Mouse (Mus musculus) limb, embryonic 14.5 days (tissue): ENCODE data around the gene Sorcs3. TPM values are rescaled to one million over a fixed set of nuclear protein-coding genes. Genes with fewer than 3 reads are reported as not detected.

Experiments used
- ATAC-seq: fragments of 200-750 bp; cut with Nextera tagmentation; 2 replicates; pipeline ENCODE4 v1.8.0; 2017; ENCODE audit warnings: low read depth, moderate number of reproducible peaks, moderate TSS enrichment; ENCODE audit not compliant: low FRiP score
- DNase-seq: peaks from one replicate; pipeline ENCODE4 v3.0.0-alpha.2; 2015; ENCODE audit warnings: low spot score
- H3K27ac ChIP-seq: fragments of 300-500 bp; sonication (generic); replicated peaks from 2 replicates; pipeline ENCODE4 v1.5.1; 2014; ENCODE audit warnings: low read depth, mild to moderate bottlenecking, low read length, moderate library complexity, mixed read lengths
- H3K27me3 ChIP-seq: fragments of 300-500 bp; sonication (generic); 2 replicates; pipeline ENCODE4 v1.6.1; 2014; ENCODE audit warnings: low read length, mixed read lengths; ENCODE audit not compliant: control insufficient read depth, insufficient read depth
- H3K36me3 ChIP-seq: fragments of 300-500 bp; sonication (generic); 2 replicates; pipeline ENCODE4 v1.6.1; 2014; ENCODE audit warnings: mild to moderate bottlenecking, low read length, moderate library complexity, mixed read lengths; ENCODE audit not compliant: control insufficient read depth, insufficient read depth
- H3K4me1 ChIP-seq: fragments of 300-500 bp; sonication (generic); 2 replicates; pipeline ENCODE4 v1.6.1; 2014; ENCODE audit warnings: antibody characterized with exemption, low read length, mixed read lengths; ENCODE audit not compliant: control insufficient read depth, insufficient read depth
- H3K4me2 ChIP-seq: fragments of 300-500 bp; sonication (generic); replicated peaks from 2 replicates; pipeline ENCODE4 v1.6.1; 2014; ENCODE audit warnings: low read depth, mild to moderate bottlenecking, low read length, moderate library complexity; ENCODE audit not compliant: severe bottlenecking
- H3K4me3 ChIP-seq: fragments of 300-500 bp; sonication (generic); replicated peaks from 2 replicates; pipeline ENCODE4 v1.5.1; 2014; ENCODE audit warnings: low read length
- H3K9ac ChIP-seq: fragments of 300-500 bp; sonication (generic); 2 replicates; pipeline ENCODE4 v1.6.1; 2014; ENCODE audit warnings: mild to moderate bottlenecking, low read depth, low read length, moderate library complexity; ENCODE audit not compliant: severe bottlenecking
- H3K9me3 ChIP-seq: fragments of 300-500 bp; sonication (generic); 2 replicates; pipeline ENCODE4 v1.6.1; 2016; ENCODE audit warnings: low read length; ENCODE audit not compliant: control insufficient read depth
- POLR2A ChIP-seq: fragments of 200-500 bp; IDR thresholded peaks from 2 replicates; pipeline ENCODE4 v1.8.0; 2012; ENCODE audit warnings: inconsistent platforms, mild to moderate bottlenecking, moderate library complexity, borderline replicate concordance; ENCODE audit not compliant: insufficient read depth, insufficient read length; ENCODE audit errors: extremely low read depth
- WGBS: fragments of 180-500 bp; shearing (Covaris S2); extraction: QIAGEN DNeasy Blood & Tissue Kit; methylation state at CpG from one replicate; pipeline ENCODE4 v1.1.7; 2014; 5-methylcytosine and 5-hydroxymethylcytosine counted together
- polyA plus RNA-seq, 2 experiments: library from polyadenylated mRNA; depleted of rRNA in 1 of 2; stranded (reverse) in 1 of 2; unstranded in 1 of 2; fragments of >200 nt; fragmentation: Nextera tagmentation in 1 of 2; extraction: Ambion mirVana in 1 of 2; gene quantifications; 2 replicates each; pipeline versions ENCODE4 v1.2.1 to v1.2.3; 2012 to 2014

Sorcs3 gene
- polyA plus RNA-seq, 2 experiments, result 3.0 to 3.1 TPM

DNA sequence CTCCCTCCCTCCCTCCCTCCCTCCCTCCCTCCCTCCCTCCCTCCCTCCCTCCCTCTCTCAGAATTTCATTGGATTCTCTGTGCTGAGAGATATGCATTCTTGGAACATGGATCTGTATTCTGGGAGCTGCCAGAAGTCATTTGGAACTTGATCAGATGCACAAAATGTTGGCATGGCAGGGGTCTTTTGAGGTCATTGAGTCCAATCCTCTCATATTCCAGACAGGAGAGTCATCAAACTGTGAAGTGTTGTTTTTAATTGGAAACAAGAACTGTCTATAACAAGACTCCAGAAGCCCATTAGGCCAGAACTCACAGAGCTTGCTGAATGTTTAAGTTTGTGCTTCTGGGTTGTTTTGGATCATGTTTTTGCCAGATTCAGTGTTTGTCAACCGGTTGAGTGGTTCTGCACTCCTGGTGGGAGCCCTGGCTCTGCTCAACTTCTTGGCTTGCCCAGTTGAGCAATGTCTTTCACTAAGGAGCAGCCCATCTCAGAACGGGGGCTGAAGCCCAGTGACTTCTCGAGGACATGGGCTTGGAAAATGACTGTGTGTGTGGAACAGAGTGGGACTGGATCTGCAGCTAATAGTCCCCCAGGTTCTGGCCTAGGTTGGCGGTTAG, 264.1 kb downstream of the Sorcs3 start:
- peaks cover 6% of the 10 kb centered on the region for H3K4me1 ChIP-seq
- no peak overlapping the region for H3K9ac ChIP-seq
- no peaks in the 10 kb centered on the region for H3K9me3 ChIP-seq
- H3K4me3 ChIP-seq, result no peak overlapping the region
- DNase-seq, result no peak
- no peak for ATAC-seq
- H3K36me3 ChIP-seq, result no peaks in the 10 kb centered on the region
- H3K4me2 ChIP-seq, result no peak overlapping the region
- H3K27ac ChIP-seq, result no peak overlapping the region
- H3K27me3 ChIP-seq, result no peaks in the 10 kb centered on the region
- 79% methylated on average over 4 of the region's 4 CpGs for WGBS
- no peak for TF ChIP-seq POLR2A

DNA sequence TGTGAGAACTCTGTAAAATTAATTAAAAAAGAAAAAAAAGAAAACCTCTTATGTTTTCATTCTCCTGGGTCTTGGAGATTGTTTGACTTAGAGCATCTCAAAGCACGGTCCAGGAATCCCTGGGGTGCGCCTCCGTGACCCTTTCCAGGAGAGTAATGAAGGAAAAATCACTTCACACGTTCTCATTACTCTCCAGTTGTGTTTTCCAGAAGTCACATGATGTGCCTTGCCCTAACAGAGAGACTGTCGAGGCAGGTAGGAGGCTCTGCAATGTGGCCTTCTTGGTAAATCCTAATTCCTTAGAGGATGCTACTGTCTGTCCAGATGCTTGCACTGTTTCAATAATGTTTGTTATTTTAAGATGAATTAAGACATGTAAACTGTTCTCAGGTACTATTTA, 266.1 kb downstream of the Sorcs3 start:
- no peak overlapping the region for H3K27ac ChIP-seq
- no peak overlapping the region for H3K9ac ChIP-seq
- H3K36me3 ChIP-seq, result no peaks in the 10 kb centered on the region
- no peak for TF ChIP-seq POLR2A
- 17% methylated on average over 5 of the region's 5 CpGs for WGBS
- H3K4me3 ChIP-seq, result no peak overlapping the region
- DNase-seq (no peak), ATAC-seq (no peak)
- no peaks in the 10 kb centered on the region for H3K9me3 ChIP-seq
- peaks cover 6% of the 10 kb centered on the region for H3K4me1 ChIP-seq
- no peaks in the 10 kb centered on the region for H3K27me3 ChIP-seq
- no peak overlapping the region for H3K4me2 ChIP-seq

DNA sequence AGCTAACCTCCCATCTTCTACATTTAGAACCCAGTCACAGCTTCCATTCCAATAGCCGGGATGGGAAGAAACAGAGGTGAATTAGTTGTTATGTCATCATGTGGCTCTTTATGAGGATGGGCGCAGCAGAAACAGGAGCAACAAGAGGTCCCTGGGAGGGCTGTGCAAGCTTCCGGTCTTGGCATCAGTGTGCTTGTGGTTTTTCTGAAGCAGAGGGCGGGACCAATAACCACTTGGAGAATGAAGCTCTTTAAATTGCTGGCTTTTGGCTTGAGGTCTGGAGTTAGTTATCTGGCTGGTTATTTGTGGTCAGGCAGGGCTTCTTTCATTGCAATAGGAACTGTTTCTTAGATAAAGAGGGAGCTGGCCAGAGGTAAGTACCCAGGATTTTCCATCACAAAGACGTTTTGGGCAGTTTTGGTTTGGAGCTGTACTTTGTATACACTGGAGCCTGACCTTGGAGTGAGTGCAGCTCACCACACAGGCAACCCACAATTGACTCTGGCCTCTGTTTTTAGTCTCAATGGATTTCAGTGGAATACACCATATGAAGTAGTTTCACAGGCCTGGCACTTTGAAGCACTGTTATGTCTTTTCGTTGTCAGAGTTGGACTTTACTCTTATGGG, 270.1 kb downstream of the Sorcs3 start:
- no peak for TF ChIP-seq POLR2A
- H3K4me3 ChIP-seq, result no peak overlapping the region
- no peak overlapping the region for H3K9ac ChIP-seq
- H3K9me3 ChIP-seq, result no peaks in the 10 kb centered on the region
- H3K4me1 ChIP-seq, result peaks cover 6% of the 10 kb centered on the region
- ATAC-seq (no peak), DNase-seq (peak; percentile 29)
- no peaks in the 10 kb centered on the region for H3K36me3 ChIP-seq
- no peak overlapping the region for H3K27ac ChIP-seq
- H3K27me3 ChIP-seq, result no peaks in the 10 kb centered on the region
- 42% methylated on average over 6 of the region's 6 CpGs for WGBS
- H3K4me2 ChIP-seq, result no peak overlapping the region

DNA sequence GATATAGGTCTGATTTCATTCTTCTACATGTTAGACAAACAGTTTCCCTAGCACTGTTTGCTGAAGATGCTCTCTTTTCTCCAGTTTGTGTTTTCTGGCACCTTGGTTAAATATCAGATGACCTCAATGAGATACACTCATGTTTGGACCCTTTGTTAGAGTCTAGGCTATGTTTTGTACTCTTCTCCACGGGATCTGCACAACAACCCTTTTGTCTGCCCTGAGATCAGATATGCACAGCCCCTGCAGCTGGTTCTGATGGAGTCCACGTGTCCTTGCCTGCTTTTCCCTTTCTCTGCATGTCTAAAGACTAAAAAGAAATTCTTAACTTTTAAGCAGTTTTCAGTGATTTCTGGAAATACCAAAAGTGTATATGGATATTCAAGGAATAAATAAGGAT, 273.0 kb downstream of the Sorcs3 start:
- Histone ChIP-seq H3K27me3 (no peaks in the 10 kb centered on the region), H3K27ac (no peak overlapping the region), H3K4me1 (peaks cover 2% of the 10 kb centered on the region; the same call in 1 of the 2 replicates), H3K9me3 (no peaks in the 10 kb centered on the region), H3K9ac (no peak overlapping the region), H3K4me3 (no peak overlapping the region), H3K36me3 (no peaks in the 10 kb centered on the region), H3K4me2 (no peak overlapping the region)
- DNase-seq, result no peak
- no peak for TF ChIP-seq POLR2A
- no peak for ATAC-seq
- WGBS, result 61% methylated on average over 2 of the region's 2 CpGs

DNA sequence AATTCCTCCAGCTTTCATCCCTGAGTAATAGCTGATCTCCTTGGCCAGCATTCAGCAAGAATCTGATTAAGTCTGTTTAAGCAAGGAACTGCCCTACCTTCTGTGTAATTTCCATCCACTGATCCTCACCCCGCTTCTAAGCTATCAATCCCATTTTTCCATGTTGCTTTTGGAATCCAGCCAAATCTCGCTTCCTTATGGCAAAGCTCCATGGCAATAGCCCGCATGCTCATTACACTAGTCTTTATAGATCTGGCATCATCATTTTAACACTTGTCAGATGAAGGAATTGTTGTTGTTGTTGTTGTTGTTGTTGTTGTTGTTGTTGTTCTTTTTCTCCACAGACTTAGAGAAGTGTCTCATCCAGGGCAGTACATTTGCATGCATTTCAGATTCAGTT, 277.1 kb downstream of the Sorcs3 start:
- no peak overlapping the region for H3K4me2 ChIP-seq
- no peaks in the 10 kb centered on the region for H3K36me3 ChIP-seq
- no peak overlapping the region for H3K4me3 ChIP-seq
- H3K4me1 ChIP-seq, result no peaks in the 10 kb centered on the region
- H3K27ac ChIP-seq, result no peak overlapping the region
- no peaks in the 10 kb centered on the region for H3K27me3 ChIP-seq
- WGBS, result 44% methylated on average over 3 of the region's 3 CpGs
- no peaks in the 10 kb centered on the region for H3K9me3 ChIP-seq
- DNase-seq (no peak), ATAC-seq (no peak)
- TF ChIP-seq POLR2A, result no peak
- no peak overlapping the region for H3K9ac ChIP-seq
